Mouse (Mus musculus): Measurements from ENCODE around the gene Ttyh1. TPM values are rescaled to one million over a fixed set of nuclear protein-coding genes. Genes with fewer than 3 reads are reported as not detected.

Gene Ttyh1
- polyA plus RNA-seq, 1 experiment from 2014 or later: 141 TPM

- H3K9ac ChIP-seq: peak overlapping the region; percentile 62
- no peak overlapping the region for H3K27ac ChIP-seq (replicated peaks)
- H3K4me2 ChIP-seq: peak overlapping the region; percentile 58
- peak overlapping the region; percentile 37 for H3K4me3 ChIP-seq
- H3K4me1 ChIP-seq (replicated peaks): peaks cover 22% of the 10 kb centered on the region
- no peaks in the 10 kb centered on the region for H3K36me3 ChIP-seq
- no peaks in the 10 kb centered on the region for H3K27me3 ChIP-seq
- no peaks in the 10 kb centered on the region for H3K9me3 ChIP-seq
- peak; percentile 57; the same call in 1 of the 2 replicates for ATAC-seq (ENCODE audit: low read depth)
- 3% methylated on average over 11 of the region's 11 CpGs for WGBS
Measured at GRCm38 (mm10) chr7:4163571-4164072, 44.4 kb downstream of the Ttyh1 start.

- H3K9ac ChIP-seq: peak within 1 kb of the TSS; percentile 62
- H3K9me3 ChIP-seq: no peaks in the 10 kb centered on the region
- peak within 1 kb of the TSS; percentile 58 for H3K4me2 ChIP-seq
- H3K27ac ChIP-seq (replicated peaks): no peak within 1 kb of the TSS; the same call in 1 of the 2 replicates
- H3K27me3 ChIP-seq: no peaks in the 10 kb centered on the region
- WGBS: under 1% methylated on average over 19 of the region's 20 CpGs
- H3K4me1 ChIP-seq (replicated peaks): peaks cover 22% of the 10 kb centered on the region
- H3K36me3 ChIP-seq: no peaks in the 10 kb centered on the region
- peak within 1 kb of the TSS; percentile 37 for H3K4me3 ChIP-seq
- peak; percentile 86 for ATAC-seq (ENCODE audit: low read depth)
Measured at GRCm38 (mm10) chr7:4164090-4164910, 45.1 kb downstream of the Ttyh1 start, which contains the start of gene Cdc42ep5. TSS of gene Cdc42ep5 (minus strand) at chr7:4164860.

- peaks cover 22% of the 10 kb centered on the region for H3K4me1 ChIP-seq (replicated peaks)
- H3K27me3 ChIP-seq: no peaks in the 10 kb centered on the region
- ATAC-seq (ENCODE audit: low read depth): no peak
- no peaks in the 10 kb centered on the region for H3K9me3 ChIP-seq
- H3K9ac ChIP-seq: 0 out of 2 replicates have a peak overlapping the region, but pooled peaks have one; percentile 22
- 25% methylated on average over 3 of the region's 3 CpGs for WGBS
- H3K27ac ChIP-seq (replicated peaks): no peak overlapping the region
- no peaks in the 10 kb centered on the region for H3K36me3 ChIP-seq
- H3K4me3 ChIP-seq: no peak overlapping the region
- peak overlapping the region; percentile 58 for H3K4me2 ChIP-seq
Measured at GRCm38 (mm10) chr7:4165286-4165685, 46.1 kb downstream of the Ttyh1 start.

- ATAC-seq (ENCODE audit: low read depth): no peak
- no peaks in the 10 kb centered on the region for H3K36me3 ChIP-seq
- H3K9ac ChIP-seq: no peak overlapping the region
- H3K4me2 ChIP-seq: no peak overlapping the region
- no peak overlapping the region for H3K27ac ChIP-seq (replicated peaks)
- no peaks in the 10 kb centered on the region for H3K27me3 ChIP-seq
- peaks cover 22% of the 10 kb centered on the region for H3K4me1 ChIP-seq (replicated peaks)
- no peak overlapping the region for H3K4me3 ChIP-seq
- H3K9me3 ChIP-seq: no peaks in the 10 kb centered on the region
Measured at GRCm38 (mm10) chr7:4167098-4167497, 47.9 kb downstream of the Ttyh1 start.

GRCm38 (mm10) chr7:4170193-4170938, 51.2 kb downstream of the Ttyh1 start:
- Histone ChIP-seq H3K4me2 (no peak overlapping the region), H3K27ac (replicated peaks) (no peak overlapping the region), H3K9me3 (no peaks in the 10 kb centered on the region), H3K4me3 (no peak overlapping the region), H3K4me1 (replicated peaks) (no peaks in the 10 kb centered on the region), H3K36me3 (no peaks in the 10 kb centered on the region), H3K27me3 (no peaks in the 10 kb centered on the region), H3K9ac (no peak overlapping the region)
- no peak for ATAC-seq (ENCODE audit: low read depth)
- WGBS: 87% methylated on average over 6 of the region's 6 CpGs

- Histone ChIP-seq H3K27me3 (no peaks in the 10 kb centered on the region), H3K9ac (no peak overlapping the region), H3K36me3 (no peaks in the 10 kb centered on the region), H3K27ac (replicated peaks) (no peak overlapping the region), H3K4me1 (replicated peaks) (no peaks in the 10 kb centered on the region), H3K4me3 (no peak overlapping the region), H3K9me3 (no peaks in the 10 kb centered on the region), H3K4me2 (no peak overlapping the region)
- 43% methylated on average over 3 of the region's 3 CpGs for WGBS
- no peak for ATAC-seq (ENCODE audit: low read depth)
Measured at GRCm38 (mm10) chr7:4178438-4178837, 59.2 kb downstream of the Ttyh1 start.

Other genes with a start within 250 kb of the Ttyh1 start
- gene Gm14548, start 221.3 kb upstream of the Ttyh1 start, polyA plus RNA-seq (2015; fragmentation: Nextera tagmentation; extraction: Ambion mirVana): not detected in 2 replicates
- gene Lilra6, start 203.9 kb upstream of the Ttyh1 start, polyA plus RNA-seq (2015; fragmentation: Nextera tagmentation; extraction: Ambion mirVana): not detected in 2 replicates
- gene Lair1, start 56.2 kb upstream of the Ttyh1 start, polyA plus RNA-seq (2015; fragmentation: Nextera tagmentation; extraction: Ambion mirVana): 2.5 and 2.9 TPM in 2 replicates
- 78.0 and 79.6 TPM in 2 replicates for gene Leng8, start 17.6 kb downstream of the Ttyh1 start, polyA plus RNA-seq (2015; fragmentation: Nextera tagmentation; extraction: Ambion mirVana)
- gene Leng9, start 31.0 kb downstream of the Ttyh1 start, polyA plus RNA-seq (2015; fragmentation: Nextera tagmentation; extraction: Ambion mirVana): 4.6 TPM in 2 replicates
- 8.6 and 8.9 TPM in 2 replicates for gene Cdc42ep5, start 45.5 kb downstream of the Ttyh1 start, polyA plus RNA-seq (2015; fragmentation: Nextera tagmentation; extraction: Ambion mirVana)
- gene Lilra5, start 118.3 kb downstream of the Ttyh1 start, polyA plus RNA-seq (2015; fragmentation: Nextera tagmentation; extraction: Ambion mirVana): not detected in 2 replicates
- not detected in 2 replicates for gene Ncr1, start 218.3 kb downstream of the Ttyh1 start, polyA plus RNA-seq (2015; fragmentation: Nextera tagmentation; extraction: Ambion mirVana)

All from neural tube, embryonic 13.5 days (tissue).